8 mouse cellular contexts compared by ENCODE assay signal in genomic region chr6:72899201-72899780, GRCm38 (mm10). TPM values are rescaled to one million over a fixed set of nuclear protein-coding genes. Genes with fewer than 3 reads are reported as not detected.
DNase-seq lines count a peak whose midpoint lies in the region; ATAC-seq and TF ChIP-seq lines count a peak whose summit lies in the region.

No protein-coding gene starts in this region.

- H3K4me2 ChIP-seq in forebrain, embryonic 14.5 days (ENCODE audit: low read length), result peak overlapping the region; percentile 60
- peak overlapping the region; percentile 80 for H3K4me2 ChIP-seq in hindbrain, embryonic 14.5 days (replicated peaks)
- peak overlapping the region; percentile 54 for H3K4me2 ChIP-seq in limb, embryonic 14.5 days (replicated peaks; ENCODE audit: low read depth, low read length, severe bottlenecking)
- H3K4me2 ChIP-seq in midbrain, embryonic 15.5 days, result peak overlapping the region; percentile 61
- peak overlapping the region; percentile 55 for H3K4me2 ChIP-seq in stomach, embryonic 15.5 days

- TF ChIP-seq POLR2A in limb, embryonic 14.5 days (IDR thresholded peaks at IDR 0.05; ENCODE audit: borderline replicate concordance, extremely low read depth, insufficient read depth, insufficient read length), result no peak

- WGBS in forebrain, embryonic 14.5 days, result 1% methylated on average over 49 of the region's 85 CpGs
- WGBS in hindbrain, embryonic 14.5 days, result under 1% methylated on average over 63 of the region's 85 CpGs
- WGBS in limb, embryonic 14.5 days, result 0% methylated on average over 7 of the region's 85 CpGs
- 1% methylated on average over 62 of the region's 85 CpGs for WGBS in midbrain, embryonic 15.5 days
- under 1% methylated on average over 83 of the region's 85 CpGs for WGBS in stomach, embryonic 15.5 days

- H3K9ac ChIP-seq in forebrain, embryonic 14.5 days (ENCODE audit: low read length), result peak overlapping the region; percentile 99
- peak overlapping the region; percentile 99 for H3K9ac ChIP-seq in hindbrain, embryonic 14.5 days
- peak overlapping the region; percentile 100 for H3K9ac ChIP-seq in limb, embryonic 14.5 days (ENCODE audit: low read depth, low read length, severe bottlenecking)
- H3K9ac ChIP-seq in midbrain, embryonic 15.5 days, result peak overlapping the region; percentile 99
- H3K9ac ChIP-seq in stomach, embryonic 15.5 days, result peak overlapping the region; percentile 100

- H3K36me3 ChIP-seq in forebrain, embryonic 14.5 days (ENCODE audit: control insufficient read depth, insufficient read depth, low read length), result no peaks in the 10 kb centered on the region
- H3K36me3 ChIP-seq in hindbrain, embryonic 14.5 days (replicated peaks; ENCODE audit: control insufficient read depth, insufficient read depth), result peaks cover 4% of the 10 kb centered on the region; the same call in 1 of the 2 replicates
- H3K36me3 ChIP-seq in limb, embryonic 14.5 days (ENCODE audit: control insufficient read depth, insufficient read depth, low read length), result peaks cover 12% of the 10 kb centered on the region
- no peaks in the 10 kb centered on the region for H3K36me3 ChIP-seq in midbrain, embryonic 15.5 days (replicated peaks)
- no peaks in the 10 kb centered on the region for H3K36me3 ChIP-seq in stomach, embryonic 15.5 days

- H3K27ac ChIP-seq in forebrain, embryonic 14.5 days (ENCODE audit: low read depth, low read length), result peak overlapping the region; percentile 97
- H3K27ac ChIP-seq in hindbrain, embryonic 14.5 days, result peak overlapping the region; percentile 97
- H3K27ac ChIP-seq in limb, embryonic 14.5 days (replicated peaks; ENCODE audit: low read depth, low read length), result peak overlapping the region; percentile 99
- H3K27ac ChIP-seq in midbrain, embryonic 15.5 days, result peak overlapping the region; percentile 97
- peak overlapping the region; percentile 98 for H3K27ac ChIP-seq in stomach, embryonic 15.5 days

- peak; percentile 63 for ATAC-seq in forebrain, embryonic 14.5 days
- peak; percentile 70 for ATAC-seq in hindbrain, embryonic 14.5 days (ENCODE audit: low FRiP score)
- ATAC-seq in limb, embryonic 14.5 days (ENCODE audit: low FRiP score, low read depth), result peak; percentile 66
- peak; percentile 73 for ATAC-seq in midbrain, embryonic 15.5 days (replicated peaks)
- peak; percentile 73 for ATAC-seq in stomach, embryonic 15.5 days (ENCODE audit: insufficient read depth, low FRiP score, low read depth)

- H3K4me3 ChIP-seq in forebrain, embryonic 14.5 days (ENCODE audit: low read depth, low read length), result peak overlapping the region; percentile 98
- H3K4me3 ChIP-seq in hindbrain, embryonic 14.5 days (replicated peaks; ENCODE audit: low read length), result peak overlapping the region; percentile 97
- H3K4me3 ChIP-seq in limb, embryonic 14.5 days (replicated peaks; ENCODE audit: low read length), result peak overlapping the region; percentile 97
- peak overlapping the region; percentile 93 for H3K4me3 ChIP-seq in midbrain, embryonic 15.5 days
- H3K4me3 ChIP-seq in stomach, embryonic 15.5 days (replicated peaks), result peak overlapping the region; percentile 95

- peaks cover 11% of the 10 kb centered on the region; the same call in 1 of the 2 replicates for H3K4me1 ChIP-seq in forebrain, embryonic 14.5 days (ENCODE audit: control insufficient read depth, insufficient read depth, low read length)
- peaks cover 24% of the 10 kb centered on the region for H3K4me1 ChIP-seq in hindbrain, embryonic 14.5 days (replicated peaks; ENCODE audit: control insufficient read depth, insufficient read depth, low read length)
- peaks cover 22% of the 10 kb centered on the region for H3K4me1 ChIP-seq in limb, embryonic 14.5 days (ENCODE audit: control insufficient read depth, insufficient read depth, low read length)
- peaks cover 32% of the 10 kb centered on the region for H3K4me1 ChIP-seq in midbrain, embryonic 15.5 days
- peaks cover 16% of the 10 kb centered on the region for H3K4me1 ChIP-seq in stomach, embryonic 15.5 days

- no peaks in the 10 kb centered on the region for H3K27me3 ChIP-seq in forebrain, embryonic 14.5 days (replicated peaks; ENCODE audit: control insufficient read depth, insufficient read depth, low read length)
- H3K27me3 ChIP-seq in hindbrain, embryonic 14.5 days (ENCODE audit: control insufficient read depth, insufficient read depth, low read length), result no peaks in the 10 kb centered on the region
- no peaks in the 10 kb centered on the region for H3K27me3 ChIP-seq in limb, embryonic 14.5 days (ENCODE audit: control insufficient read depth, insufficient read depth, low read length)
- H3K27me3 ChIP-seq in midbrain, embryonic 15.5 days (replicated peaks), result no peaks in the 10 kb centered on the region
- H3K27me3 ChIP-seq in stomach, embryonic 15.5 days (replicated peaks), result no peaks in the 10 kb centered on the region

- H3K9me3 ChIP-seq in forebrain, embryonic 14.5 days (replicated peaks; ENCODE audit: control insufficient read depth, low read length), result no peaks in the 10 kb centered on the region
- no peaks in the 10 kb centered on the region for H3K9me3 ChIP-seq in hindbrain, embryonic 14.5 days (ENCODE audit: control insufficient read depth, low read length)
- no peaks in the 10 kb centered on the region for H3K9me3 ChIP-seq in limb, embryonic 14.5 days (ENCODE audit: control insufficient read depth, low read length)
- no peaks in the 10 kb centered on the region for H3K9me3 ChIP-seq in midbrain, embryonic 15.5 days
- H3K9me3 ChIP-seq in stomach, embryonic 15.5 days, result no peaks in the 10 kb centered on the region

- peak; percentile 77 for DNase-seq in cerebellum, adult 9-10 months
- DNase-seq in cerebellum, adult 8-10 months, result no peak
- DNase-seq in T-cell, adult 2 months (ENCODE audit: low spot score), result peak; percentile 60
- DNase-seq in forebrain, embryonic 14.5 days (ENCODE audit: low spot score), result peak; percentile 36
- peak; percentile 39 for DNase-seq in hindbrain, embryonic 14.5 days (ENCODE audit: low spot score)
- DNase-seq in limb, embryonic 14.5 days (ENCODE audit: low spot score), result no peak

RNA-seq across cellular contexts. Expression of gene Kcmf1, which starts 0.5 kb away (rescaled TPM):
- polyA plus RNA-seq in forebrain, embryonic 14.5 days (2014; fragmentation: Nextera tagmentation; extraction: Ambion mirVana), result 33.4 and 34.1 TPM in 2 replicates
- 41.1 and 43.1 TPM in 2 replicates for polyA plus RNA-seq in hindbrain, embryonic 14.5 days (2014; fragmentation: Nextera tagmentation; extraction: Ambion mirVana)
- 86.9 and 119 TPM in 2 replicates for polyA plus RNA-seq in limb, embryonic 14.5 days (2012; rRNA removed)
- 61.4 and 65.5 TPM in 2 replicates for polyA plus RNA-seq in limb, embryonic 14.5 days (2014; fragmentation: Nextera tagmentation; extraction: Ambion mirVana)
- 38.1 and 42.8 TPM in 2 replicates for polyA plus RNA-seq in midbrain, embryonic 15.5 days (2015; fragmentation: Nextera tagmentation; extraction: Ambion mirVana)
- 46.2 and 50.7 TPM in 2 replicates for polyA plus RNA-seq in stomach, embryonic 15.5 days (2015; fragmentation: Nextera tagmentation; extraction: Ambion mirVana)

RNA-seq across cellular contexts. Expression of gene Tmsb10, which starts 59.3 kb away (rescaled TPM):
- polyA plus RNA-seq in forebrain, embryonic 14.5 days (2014; fragmentation: Nextera tagmentation; extraction: Ambion mirVana), result 4,907 and 5,462 TPM in 2 replicates
- polyA plus RNA-seq in hindbrain, embryonic 14.5 days (2014; fragmentation: Nextera tagmentation; extraction: Ambion mirVana), result 5,328 and 5,854 TPM in 2 replicates
- 698 and 1,253 TPM in 2 replicates for polyA plus RNA-seq in limb, embryonic 14.5 days (2012; rRNA removed)
- polyA plus RNA-seq in limb, embryonic 14.5 days (2014; fragmentation: Nextera tagmentation; extraction: Ambion mirVana), result 2,385 and 2,395 TPM in 2 replicates
- 4,117 and 4,750 TPM in 2 replicates for polyA plus RNA-seq in midbrain, embryonic 15.5 days (2015; fragmentation: Nextera tagmentation; extraction: Ambion mirVana)
- polyA plus RNA-seq in stomach, embryonic 15.5 days (2015; fragmentation: Nextera tagmentation; extraction: Ambion mirVana), result 1,706 and 1,913 TPM in 2 replicates

Comparison
In these comparisons a context has a peak if more than half of its experiments do, and no peak if none do; other contexts are left out.
1. DNase-seq: peak in cerebellum, adult 9-10 months (single experiment), T-cell, adult 2 months (single experiment), forebrain, embryonic 14.5 days (single experiment) and hindbrain, embryonic 14.5 days (single experiment); none in cerebellum, adult 8-10 months (single experiment) and limb, embryonic 14.5 days (single experiment).
2. Peak in every context shown above with its lines, with median percentiles within 50 percentile points of each other: ATAC-seq, H3K27ac ChIP-seq, H3K4me2 ChIP-seq, H3K4me3 ChIP-seq and H3K9ac ChIP-seq.